Mouse (Mus musculus) heart, postnatal 10 days (tissue): ENCODE data around the gene Celf2. TPM values are rescaled to one million over a fixed set of nuclear protein-coding genes. Genes with fewer than 3 reads are reported as not detected.

Source experiments
- DNase-seq, 2 experiments: peaks; one replicate each; pipeline ENCODE4 v3.0.0; 2021
- intact Hi-C: fragments of 180-260 bp; cut with DNase I; formaldehyde crosslinking; loops from one replicate; pipeline ENCODE4 v1.15.1; 2025
- total RNA-seq, 2 experiments: library from RNA; stranded (reverse); gene quantifications; 2 replicates each; pipeline ENCODE4 v1.2.3; 2021

Gene Celf2
- total RNA-seq, 2 experiments from 2014 or later: 81.5 to 84.6 TPM

DNA sequence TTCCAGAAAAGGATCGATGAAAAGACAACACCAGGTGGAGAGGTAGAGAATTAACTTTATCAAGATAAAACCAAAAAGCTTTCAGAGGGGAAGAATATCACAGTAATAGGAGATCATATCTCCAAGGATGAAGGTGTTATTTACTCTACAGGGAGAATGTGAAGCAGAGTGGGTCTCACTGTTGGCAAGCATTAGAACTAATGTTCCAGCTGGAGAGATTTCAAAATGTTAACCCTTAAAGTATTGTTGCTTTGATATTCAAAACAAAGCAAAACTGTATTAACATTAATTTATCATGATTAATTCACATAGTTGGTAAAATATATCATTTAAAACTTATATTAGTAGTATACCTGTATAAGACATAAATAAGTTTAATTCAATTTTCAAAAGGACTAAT, 700.6 kb downstream of the Celf2 start:
- DNase-seq: no peak
- intact Hi-C loops: no loop called here

DNA sequence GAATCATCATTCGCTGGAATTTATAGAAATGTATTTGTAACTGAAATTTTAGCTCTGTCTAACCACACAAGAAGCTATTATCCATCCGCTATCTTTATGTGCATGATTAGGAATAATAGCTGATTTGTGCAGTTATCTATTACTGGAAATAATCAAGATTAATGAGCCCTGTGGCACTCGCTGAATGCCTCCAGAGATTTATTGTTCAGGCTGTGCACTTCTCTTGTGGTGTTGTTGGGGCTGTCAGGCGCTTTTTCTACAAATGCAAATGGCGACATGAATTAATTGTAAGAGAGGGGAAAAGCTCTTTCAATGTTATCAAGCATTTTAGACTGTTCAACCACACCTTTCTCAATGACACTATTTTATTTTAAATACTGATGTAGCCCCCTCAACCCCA, 712.6 kb downstream of the Celf2 start:
- intact Hi-C loops: no loop called here
- DNase-seq: no peak

DNA sequence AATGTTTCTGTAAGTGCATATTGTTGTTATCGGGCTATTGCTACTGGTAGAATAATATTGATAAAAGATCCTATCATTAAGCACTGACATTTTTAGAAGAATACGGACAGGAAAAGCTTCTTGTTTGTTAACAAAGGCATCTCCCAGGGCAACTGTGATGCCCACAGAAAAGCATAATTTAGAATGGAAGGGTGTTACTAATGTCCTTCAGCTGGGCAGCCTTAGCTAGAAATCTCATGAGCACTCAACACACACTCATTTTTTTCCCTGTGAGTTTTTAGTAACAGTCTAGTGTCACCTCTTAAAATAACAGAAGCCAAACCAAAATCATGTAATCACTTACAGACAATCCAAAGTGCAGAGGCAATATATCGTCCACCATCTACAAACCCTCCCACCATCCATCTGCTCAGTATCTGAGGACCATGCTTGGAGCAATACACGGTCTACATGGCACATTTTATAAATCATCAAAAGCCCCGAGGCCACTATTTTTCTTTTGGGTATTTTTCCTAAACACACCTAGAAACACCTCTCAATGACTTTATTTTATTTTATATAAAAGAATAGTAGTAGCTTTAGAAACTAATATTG, 713.3 kb downstream of the Celf2 start:
- no peak for DNase-seq
- intact Hi-C loops: no loop called here

DNA sequence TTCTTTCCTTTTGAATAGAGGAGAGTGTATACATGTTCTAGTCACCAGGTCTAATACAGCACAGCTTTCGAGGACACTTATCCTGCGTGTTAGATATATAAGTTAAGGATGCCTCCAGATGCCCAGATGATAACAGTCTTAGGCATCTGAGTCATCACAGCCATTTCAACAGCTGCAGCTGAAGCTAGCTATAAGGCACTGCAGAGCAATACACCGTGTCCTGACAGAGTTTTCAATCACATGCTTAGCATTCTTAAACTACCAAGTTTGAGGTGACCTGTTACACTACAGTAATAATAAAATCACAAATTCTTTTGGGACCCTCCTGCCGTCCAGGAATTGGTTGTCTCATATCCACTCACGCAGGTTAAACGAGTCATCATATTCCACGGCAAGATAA, 714.5 kb downstream of the Celf2 start:
- intact Hi-C loops: no loop called here
- no peak for DNase-seq

DNA sequence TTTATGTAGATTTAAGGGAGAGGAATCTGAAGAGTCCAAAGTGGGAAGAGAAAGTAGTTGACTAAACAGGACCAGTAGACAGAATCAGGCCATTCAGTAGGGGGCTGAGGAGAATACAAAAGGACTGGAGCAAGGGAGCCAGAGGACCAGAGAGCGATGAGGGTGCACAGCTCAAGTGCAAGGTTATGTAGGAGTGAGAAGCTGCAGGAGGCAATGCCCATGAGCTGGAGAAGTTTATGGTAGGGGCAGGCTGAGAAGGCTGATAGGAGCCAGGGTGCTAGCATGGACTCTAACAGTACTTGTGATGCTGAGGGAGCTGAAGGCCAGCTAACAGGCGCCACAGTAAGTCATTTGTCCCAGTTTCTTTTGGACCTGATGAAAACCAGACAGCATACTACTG, 718.5 kb downstream of the Celf2 start:
- intact Hi-C loops: no loop called here
- DNase-seq: no peak

DNA sequence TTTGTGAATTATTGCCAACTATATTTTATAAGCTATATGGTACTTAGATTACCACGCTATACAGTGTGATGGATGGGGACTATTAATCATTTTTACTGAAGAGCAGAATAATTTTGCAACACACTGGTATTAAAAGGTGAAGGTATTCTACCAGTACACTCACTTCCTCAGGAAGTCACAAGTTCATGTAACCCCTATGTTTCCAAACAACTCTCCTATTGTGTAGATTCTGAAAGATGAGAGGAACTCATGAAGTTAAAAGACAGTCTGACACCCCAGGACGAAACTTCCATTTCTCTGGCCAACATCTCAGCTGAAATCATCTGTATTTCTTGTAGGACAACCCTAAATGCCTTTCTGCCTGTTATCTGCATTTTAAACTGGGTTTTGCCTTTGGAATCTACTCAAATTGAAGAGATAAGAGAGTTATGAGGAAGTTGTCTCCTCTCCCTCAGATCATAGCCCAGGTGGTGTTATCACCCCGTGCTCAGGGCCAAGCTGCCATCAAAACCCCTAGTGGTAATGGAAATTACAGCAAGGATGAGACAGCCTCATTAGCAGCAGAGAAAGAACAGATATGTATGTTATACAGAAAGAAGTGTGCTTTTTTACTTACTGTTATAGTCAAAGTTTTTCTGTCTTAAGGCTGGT, 722.7 kb downstream of the Celf2 start:
- no peak for DNase-seq
- intact Hi-C loops: no loop called here

DNA sequence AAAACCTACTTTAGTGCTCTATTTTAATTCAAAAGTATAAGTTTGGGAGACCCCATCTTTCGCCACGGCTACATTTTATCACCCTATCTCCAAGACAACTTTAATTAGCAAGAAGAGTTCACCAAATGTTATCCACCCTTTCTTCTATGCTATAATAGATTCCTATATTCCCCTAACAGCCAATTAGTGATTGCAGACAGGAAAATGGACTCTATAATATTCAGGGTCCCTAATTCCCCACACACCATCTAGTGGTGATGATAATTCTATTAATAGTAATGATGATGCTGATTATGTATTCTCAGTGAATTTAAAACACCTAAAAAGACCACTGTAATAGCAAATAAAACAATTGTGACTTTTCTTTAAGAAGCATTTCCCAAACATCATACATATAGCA, 739.1 kb downstream of the Celf2 start:
- intact Hi-C loops: no loop called here
- no peak for DNase-seq

DNA sequence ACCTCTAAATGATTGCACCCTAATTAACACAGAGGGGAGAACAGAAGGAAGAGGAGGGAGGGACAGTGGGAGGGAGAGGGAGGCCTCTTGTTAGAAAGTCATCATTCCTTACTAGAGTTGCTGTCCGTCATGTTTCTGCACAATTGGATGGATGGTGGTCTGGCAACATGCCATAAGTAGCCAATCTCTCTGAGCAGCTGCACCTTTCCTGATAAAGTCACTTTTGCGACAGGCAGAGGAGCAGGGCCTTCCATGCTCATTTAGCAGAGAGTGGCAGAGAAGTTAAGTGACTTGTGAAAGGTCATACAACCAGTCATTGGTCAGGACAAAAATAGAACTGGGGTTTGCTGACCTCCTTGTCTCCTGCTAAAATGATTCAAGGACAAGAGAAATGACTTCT, 747.0 kb downstream of the Celf2 start:
- DNase-seq: peak in 1 of 2 experiments; percentile 12
- intact Hi-C loops: no loop called here

DNA sequence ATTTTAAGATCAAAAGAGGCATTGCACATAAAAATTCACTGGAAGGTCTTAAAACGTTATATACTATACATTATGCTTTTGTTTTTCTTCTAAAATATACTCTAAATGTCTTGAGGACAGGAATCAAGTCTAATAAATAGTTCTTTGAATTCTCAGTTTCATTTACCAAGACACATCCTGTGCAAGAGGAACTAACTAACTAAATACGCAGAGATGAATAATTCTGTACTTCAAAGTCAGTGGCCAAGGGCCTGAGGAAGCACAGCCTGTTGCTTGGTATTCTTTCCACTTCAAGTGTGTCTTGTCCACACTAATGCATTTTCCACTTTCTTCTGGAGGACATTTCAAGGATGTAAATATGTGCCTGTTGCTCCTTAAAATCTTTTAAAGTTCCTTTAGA, 766.2 kb downstream of the Celf2 start:
- DNase-seq: no peak
- intact Hi-C loops: no loop called here

DNA sequence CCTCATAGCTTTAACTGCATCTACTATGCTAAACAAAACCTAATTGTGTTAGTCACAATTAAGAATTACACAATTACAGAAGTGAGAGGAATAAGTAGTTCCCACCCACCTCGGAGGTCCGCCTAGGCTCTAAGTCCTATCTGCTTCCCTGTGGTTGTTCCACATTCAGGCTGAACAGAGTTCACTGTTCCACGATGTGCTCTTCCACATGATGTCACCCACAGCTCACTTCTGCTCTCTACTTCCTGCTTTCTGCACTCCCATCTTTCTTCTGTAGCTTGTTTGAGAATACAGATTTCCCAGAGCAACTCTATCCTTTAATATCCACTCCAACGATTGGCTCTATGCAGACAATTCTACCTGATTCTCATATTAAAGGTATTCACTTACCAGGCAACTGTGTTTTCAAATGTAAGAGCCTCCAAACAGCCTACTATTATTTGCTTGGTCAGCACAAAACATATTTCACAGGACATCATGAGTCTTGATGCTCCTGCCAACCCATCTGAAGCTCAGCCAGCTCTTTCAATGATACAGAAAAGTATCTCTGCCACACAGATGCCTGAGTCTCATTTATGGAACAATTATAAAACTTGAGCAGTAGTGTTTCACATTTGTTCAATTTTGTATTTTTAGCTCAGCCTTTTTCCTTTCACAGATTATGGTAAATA, 769.2 kb downstream of the Celf2 start:
- intact Hi-C loops: no loop called here
- peak; percentile 20 to 37 for DNase-seq

DNA sequence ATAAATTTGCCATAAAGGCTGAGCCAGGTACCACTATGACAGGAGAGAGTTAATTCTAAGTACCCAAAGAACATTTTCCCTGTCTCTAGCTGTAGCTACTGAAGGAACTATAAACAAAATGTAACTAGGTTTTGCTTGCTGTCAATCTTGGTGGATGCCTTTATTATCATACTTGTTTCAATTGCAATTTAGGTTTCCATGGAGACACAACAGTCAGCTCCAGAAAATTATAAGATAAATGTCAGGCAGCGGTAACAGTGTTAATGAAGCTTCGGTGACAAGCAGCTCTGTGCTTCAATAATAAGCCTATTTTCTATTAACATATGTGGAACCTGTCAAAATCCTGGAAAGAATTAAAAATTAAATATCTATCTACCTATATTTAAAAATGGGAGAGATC, 777.3 kb downstream of the Celf2 start:
- no peak for DNase-seq
- intact Hi-C loops: no loop called here

DNA sequence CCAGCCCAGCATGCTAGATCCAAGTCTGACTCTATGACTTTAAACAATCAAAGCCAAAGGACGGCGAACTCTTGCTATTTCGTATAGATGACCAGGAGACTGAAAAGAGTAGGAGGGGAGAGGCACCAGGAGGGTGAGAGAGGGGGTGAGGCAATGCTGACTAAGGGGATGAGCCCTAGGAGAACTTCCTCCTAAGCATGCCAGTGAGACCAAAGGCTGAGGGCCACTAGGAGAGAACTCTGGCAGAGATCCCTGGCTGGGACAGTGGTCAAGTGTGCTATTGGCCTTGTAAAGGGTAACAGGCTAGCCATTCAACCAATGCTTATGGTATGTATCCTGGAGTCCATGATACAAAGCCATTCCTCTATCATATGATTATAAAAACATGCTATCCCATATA, 778.5 kb downstream of the Celf2 start:
- intact Hi-C loops: no loop called here
- DNase-seq: no peak

DNA sequence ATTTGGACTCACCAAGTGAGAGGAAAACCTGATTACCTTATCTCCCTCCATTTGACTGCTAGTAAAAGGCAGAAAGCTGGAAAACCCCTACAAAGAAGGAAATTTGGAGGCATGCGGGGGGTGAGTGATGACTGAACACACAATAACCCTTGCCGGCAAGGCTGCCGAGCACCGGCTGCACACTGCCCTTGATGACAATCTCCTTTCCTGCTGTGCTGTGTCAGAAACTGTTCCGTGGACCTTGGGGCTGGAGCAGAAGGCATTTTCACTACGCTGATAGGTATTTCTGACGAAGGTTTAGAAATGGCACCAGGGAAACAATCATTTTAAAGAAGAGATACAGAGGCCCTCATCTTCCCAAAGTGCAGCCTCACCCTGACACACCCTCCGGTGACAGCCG, 779.4 kb downstream of the Celf2 start:
- intact Hi-C loops: no loop called here
- no peak for DNase-seq

DNA sequence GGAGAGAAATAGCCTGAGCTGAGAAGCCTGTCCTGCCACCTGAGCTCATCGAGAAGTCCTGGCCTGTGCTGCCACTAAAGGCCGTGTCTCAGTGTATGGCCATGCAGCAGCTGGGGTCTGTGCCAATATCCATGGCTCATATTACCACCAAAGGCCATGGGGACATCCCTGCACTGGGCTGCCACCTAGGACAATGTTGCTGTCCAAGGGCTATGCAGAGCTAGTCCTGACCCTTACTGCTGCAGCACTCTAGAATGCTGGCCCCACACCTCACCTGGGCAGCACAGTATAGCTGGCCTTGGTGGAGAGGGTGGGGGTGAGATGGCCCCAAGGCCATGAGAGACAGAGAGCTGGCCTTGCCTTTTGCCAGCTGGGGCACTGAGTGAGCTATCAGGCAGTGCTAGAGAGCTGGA, 780.5 kb downstream of the Celf2 start:
- intact Hi-C loops: no loop called here

DNA sequence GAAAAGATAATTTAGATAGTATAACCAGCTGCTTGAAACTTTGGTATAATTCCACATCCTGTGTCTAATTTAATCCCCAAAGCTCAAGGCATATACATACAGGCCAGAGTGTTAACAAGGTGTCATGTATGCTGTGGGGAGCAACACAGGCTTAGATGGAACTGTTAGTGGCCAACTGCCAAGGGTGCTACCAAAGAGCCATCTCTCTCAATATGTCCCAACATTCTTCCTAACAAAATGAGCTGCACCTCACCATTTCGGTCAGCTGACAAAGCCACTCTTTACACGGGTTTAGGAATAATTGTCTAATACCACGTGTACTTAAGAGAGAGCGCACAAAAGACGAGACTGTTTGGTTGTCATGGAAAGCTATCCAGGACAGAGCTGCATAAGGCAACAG, 782.0 kb downstream of the Celf2 start:
- intact Hi-C loops: no loop called here

More for the DNA sequence above, 780.5 kb downstream of the Celf2 start:
- no peak for DNase-seq

DNA sequence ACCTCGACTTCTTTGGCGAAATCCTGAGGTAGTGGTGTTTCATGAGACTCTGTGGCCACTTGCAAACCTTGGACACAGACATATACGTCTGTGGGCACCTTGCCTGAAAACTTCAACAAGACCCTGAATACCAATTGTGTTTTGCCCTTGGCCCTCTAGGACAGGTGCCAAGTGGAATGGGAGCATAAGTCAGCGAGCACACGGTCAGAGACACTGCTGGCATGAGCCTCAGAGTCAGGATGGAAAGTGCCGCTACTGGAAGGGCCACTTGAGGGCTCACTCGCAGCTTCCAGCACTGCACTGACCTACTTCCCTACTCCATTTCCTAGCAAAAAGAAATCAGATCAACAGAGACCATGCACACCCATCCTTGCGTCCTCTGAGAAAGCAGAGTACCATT, 783.3 kb downstream of the Celf2 start:
- peak in 1 of 2 experiments; percentile 33 for DNase-seq
- intact Hi-C loops: no loop called here

More for the DNA sequence above, 782.0 kb downstream of the Celf2 start:
- DNase-seq: no peak

DNA sequence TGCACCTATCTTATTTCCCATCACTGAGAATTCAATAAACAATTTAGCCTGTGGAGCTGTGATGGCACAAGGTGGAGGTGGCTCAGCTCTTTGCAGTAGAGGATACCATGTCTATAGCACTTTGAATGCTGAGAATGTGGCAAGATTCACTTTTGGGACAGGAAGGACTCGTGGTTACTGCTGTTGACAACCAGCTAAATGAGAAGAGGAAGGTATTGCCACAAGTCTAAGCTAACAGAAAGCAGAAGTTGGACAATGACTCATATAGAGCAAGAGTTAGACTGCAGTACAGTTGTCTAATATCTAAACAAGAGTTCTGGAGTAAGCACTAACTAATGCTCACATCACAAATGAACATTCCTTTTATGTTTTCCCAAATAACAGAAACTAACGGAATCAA, 785.8 kb downstream of the Celf2 start:
- no peak for DNase-seq
- intact Hi-C loops: no loop called here

DNA sequence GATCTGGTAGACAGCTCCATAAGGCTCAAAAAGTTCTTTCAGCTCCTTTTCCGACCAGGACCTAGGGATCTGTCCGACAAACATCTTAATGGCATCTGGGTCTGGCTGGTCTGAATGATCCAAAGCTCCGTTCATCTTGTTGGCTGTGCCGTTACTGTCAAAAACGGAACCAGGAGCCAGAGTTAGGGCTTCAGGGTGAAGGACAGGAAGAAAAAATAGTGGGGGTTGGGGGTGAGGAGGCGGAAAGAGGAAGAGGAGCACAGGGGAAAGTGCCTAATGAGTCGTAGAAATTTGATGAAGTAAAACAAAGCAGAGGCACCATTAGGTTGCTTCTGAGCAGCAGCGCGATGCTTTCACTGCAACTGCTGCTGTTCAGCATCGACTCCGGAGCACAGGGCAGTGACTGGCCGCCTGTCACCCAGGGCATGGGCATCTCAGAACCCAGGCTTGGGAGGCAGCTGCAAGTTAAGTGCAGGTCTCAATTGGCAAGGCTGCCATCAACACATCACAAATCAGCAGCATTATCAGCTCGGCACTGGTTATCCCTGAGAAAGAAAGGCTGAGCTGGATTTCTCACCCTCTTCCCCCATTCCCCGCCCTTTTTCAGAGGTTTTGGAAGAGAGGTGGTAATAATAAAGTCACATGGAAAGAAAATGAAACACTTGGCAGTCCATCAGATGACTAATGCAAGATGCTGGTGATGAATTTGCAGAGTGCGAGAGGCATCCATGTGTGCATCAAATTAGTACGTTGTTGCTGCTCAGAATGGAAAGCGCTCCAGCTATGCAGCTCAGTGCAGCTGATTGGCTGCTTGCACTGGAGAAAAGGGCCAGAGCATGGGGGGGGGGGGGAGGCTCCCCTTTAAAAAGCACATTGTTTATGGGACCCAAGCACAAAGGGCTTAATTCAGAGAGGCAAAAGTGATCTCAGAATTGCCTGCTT, 787.6 kb downstream of the Celf2 start:
- intact Hi-C loops: no loop called here
- peak; percentile 40 to 42 for DNase-seq

DNA sequence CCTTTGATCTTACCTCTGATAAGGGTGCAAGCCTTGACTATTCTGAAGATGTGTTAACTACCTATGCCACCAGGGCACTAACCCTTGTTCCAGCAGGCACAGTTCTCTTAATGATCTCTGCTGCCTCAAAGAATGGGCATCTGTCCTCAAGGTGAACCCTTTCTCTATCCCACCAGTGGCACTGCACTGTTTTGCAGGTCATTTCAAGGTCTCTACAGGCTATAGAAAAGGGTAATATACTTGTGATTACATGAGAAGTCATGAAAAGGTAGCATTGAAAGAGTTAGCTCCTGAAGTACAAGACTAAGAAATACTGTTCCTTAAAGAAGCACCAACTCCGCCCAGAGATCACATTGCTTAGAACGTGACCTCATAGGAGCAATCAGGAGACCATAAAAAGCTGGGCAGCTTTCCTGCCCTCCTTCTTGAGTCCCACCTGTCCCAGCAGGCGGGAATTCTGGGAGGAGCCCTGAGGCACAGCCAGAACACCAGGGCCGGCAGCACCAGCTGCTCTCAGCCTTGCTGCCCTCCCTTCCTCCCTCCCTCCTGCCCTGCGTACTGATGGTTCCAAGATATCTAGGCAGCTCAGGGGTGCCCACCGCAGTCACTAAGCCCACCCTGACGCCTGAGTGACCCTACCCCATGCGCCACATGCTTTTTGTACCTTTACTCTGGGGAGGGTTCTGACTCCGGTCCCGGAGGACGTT, 788.5 kb downstream of the Celf2 start:
- DNase-seq: peak in 1 of 2 experiments; percentile 22
- intact Hi-C loops: no loop called here

DNA sequence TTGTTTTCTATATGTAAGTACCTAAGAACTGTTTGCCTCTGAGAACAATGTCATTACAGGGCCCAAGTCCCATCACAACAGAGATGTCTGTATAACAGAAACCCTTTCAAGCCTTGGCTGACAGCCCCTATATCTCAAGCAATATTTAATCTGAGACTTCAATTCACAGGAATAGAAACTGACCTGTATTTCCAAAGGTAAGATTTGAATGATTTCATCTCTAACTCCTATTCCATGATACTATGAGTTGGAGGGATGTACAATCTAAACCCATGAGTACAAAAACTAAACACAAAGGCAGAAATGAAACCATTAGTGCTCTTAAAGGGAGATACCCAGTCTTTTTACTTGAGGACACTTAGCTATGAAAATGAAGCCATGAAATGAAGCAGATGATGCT, 790.5 kb downstream of the Celf2 start:
- no peak for DNase-seq

DNA sequence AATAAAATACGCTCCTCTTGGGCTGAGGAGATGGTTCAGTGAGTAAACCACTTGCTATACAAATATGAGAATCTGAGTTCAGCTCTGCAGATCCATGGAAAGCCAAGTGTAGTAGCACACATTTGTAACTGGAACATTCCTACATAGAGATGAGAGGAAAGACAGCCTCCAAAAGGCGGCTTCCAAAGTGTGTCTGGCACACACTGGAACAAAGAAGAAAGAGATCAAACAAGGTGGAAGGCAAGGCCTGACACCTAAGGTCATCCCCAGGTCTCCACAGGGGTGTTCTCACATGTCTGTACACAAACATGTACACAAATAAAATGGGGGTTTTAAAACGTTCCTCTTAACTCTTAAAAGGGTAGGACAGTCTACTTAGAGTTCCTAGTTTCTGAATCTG, 791.4 kb downstream of the Celf2 start:
- intact Hi-C loops: no loop called here
- no peak for DNase-seq

More for the DNA sequence above, 790.5 kb downstream of the Celf2 start:
- intact Hi-C loops: no loop called here
